Mouse (Mus musculus) ZHBTc4 (cell line): ENCODE measurements around the gene Armc12.
A peak's percentile ranks its signal among the peaks of the same experiment; 100 is the strongest.

ENCODE experiments used
- DNase-seq: peaks from one replicate; pipeline ENCODE4 v3.0.0-alpha.2; 2011; ENCODE audit warnings: low read depth, low spot score

The Armc12 gene

GRCm38 (mm10) chr17:28530506-28530905, at the start of gene Armc12:
Gene Armc12 (plus strand): TSS chr17:28530806.
- no peak for DNase-seq

DNA sequence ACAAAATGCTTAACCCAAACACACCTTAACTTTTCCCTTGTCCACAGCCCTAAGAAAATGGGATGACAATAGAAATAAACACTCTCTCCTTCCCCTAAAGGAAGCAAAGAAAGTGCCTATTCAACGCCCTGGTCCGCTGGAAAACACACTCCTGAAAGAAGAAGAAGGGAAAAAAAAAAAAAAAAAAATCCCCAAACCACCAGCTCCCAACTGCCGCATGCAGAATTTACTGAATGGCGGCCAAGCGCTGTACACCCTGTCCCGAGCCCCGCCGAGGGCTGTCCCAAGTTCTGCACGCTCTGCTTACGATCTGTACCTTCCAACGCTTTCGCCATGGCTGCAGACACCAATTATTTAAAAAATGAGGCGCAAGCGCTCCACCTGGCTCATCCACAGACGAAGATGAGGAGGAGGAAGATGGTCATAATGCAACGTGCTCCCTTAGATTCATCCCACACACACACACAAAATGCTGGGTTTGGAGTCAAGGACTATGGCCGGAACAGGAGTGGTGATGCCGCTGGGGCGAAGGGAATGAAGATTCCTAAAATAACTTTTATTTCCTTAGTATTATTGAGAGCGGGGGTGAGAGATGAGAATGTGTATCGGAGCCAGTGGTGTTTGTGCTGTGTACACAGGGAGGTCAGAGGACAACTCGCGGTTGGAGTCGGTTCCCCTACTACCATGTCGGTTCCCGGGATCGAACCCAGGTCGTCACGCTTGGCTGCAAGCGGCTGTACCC, 45.7 kb upstream of the Armc12 start:
- peak; percentile 81 for DNase-seq

DNA sequence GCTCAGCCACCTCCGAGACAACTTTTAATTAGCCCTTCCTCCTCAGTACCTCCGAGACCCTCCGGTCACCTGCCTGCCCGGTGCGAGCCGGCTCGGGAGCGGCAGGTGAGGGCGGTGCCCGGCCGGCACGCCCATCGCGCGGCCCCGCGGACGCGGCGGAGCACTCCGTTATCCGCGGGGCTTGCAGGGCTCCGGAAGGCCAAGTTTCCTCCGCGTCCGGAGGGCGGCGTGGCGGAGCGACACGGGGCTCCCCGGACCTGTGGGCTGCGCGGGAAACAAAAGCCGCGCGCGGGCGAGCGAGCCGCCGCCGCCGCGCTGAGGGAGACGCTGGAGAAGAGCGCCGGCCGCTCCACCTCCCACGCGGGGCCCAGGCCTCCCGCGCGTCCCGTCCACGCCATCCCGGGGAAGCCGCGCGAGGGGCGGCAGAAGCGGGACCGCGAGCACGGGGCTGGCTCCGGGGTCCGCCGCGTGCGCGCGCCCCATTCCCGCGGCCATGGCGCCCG, 45.1 kb upstream of the Armc12 start:
- DNase-seq: peak; percentile 71

GRCm38 (mm10) chr17:28485977-28486400, 44.6 kb upstream of the Armc12 start:
- DNase-seq: peak; percentile 98

GRCm38 (mm10) chr17:28486720-28487119, 43.9 kb upstream of the Armc12 start:
- peak; percentile 84 for DNase-seq

DNA sequence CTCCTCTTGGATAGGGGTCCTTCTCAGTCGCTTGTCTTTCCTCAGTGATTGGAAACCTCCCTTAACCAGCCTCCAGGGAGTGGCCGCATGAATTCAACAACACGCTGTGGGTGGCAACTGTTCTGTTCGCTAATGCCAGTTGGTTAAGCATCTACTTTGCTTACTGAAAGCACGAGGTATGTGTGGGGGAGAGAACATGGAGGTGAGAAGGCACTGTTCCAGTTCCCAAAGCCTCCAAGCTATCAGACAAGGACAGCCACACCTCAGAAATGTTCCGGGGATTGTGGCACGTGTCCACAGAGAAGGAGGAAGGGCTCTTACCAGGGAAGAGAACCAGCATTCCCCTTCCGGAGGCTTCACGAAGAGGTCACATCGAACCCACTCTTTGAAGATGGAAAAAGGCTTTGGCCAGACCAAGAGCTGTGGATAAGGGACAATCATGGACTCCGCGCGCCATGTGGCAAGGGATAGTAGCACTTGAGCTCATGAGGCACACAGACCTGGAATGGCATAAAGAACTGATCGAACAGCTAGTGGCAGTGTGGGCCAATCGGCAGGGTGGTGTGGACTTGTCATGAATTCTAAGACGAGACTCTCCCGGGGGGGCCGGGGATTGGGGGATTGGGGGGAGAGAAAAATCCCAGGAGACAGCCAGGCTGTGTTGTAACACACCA, 42.9 kb upstream of the Armc12 start:
- DNase-seq: peak; percentile 53

GRCm38 (mm10) chr17:28488258-28489013, 42.2 kb upstream of the Armc12 start:
- DNase-seq: peak; percentile 74

GRCm38 (mm10) chr17:28491035-28491770, 39.4 kb upstream of the Armc12 start:
- DNase-seq: no peak

GRCm38 (mm10) chr17:28495832-28496231, 34.8 kb upstream of the Armc12 start:
- DNase-seq: no peak

GRCm38 (mm10) chr17:28499190-28499589, 31.4 kb upstream of the Armc12 start:
- peak; percentile 38 for DNase-seq

GRCm38 (mm10) chr17:28500465-28500864, 30.1 kb upstream of the Armc12 start:
- peak; percentile 66 for DNase-seq

DNA sequence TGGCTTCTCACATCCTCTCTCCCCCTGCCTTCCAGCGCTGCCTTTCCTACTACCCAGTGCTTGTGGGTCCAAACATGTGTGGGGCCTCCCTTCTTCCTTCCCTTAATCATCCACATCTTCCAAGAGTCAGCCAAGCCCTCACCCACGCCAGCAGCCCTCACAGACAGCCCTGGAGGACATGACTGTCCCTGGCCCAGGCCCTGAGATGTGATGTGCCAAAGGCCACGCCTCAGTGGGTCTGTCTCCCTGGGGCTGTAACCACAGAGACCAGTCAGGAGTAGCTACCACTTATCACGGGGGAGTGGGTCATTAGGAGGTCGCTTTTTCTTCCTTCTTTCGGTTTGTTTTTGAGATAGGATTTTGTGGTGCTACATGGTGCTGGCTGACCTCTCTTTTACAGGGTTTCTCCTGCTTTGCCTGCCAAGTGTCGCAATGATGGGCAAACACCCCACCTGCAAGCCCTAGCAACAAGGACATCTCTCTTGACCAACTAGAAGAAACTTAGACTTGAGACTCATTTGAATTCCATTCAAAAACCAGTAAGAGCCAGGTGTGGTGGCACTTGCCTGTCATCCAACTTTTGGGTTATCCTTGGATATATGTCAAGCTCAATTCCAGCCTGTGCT, 28.3 kb upstream of the Armc12 start:
- no peak for DNase-seq

GRCm38 (mm10) chr17:28504182-28504581, 26.4 kb upstream of the Armc12 start:
- DNase-seq: no peak

DNA sequence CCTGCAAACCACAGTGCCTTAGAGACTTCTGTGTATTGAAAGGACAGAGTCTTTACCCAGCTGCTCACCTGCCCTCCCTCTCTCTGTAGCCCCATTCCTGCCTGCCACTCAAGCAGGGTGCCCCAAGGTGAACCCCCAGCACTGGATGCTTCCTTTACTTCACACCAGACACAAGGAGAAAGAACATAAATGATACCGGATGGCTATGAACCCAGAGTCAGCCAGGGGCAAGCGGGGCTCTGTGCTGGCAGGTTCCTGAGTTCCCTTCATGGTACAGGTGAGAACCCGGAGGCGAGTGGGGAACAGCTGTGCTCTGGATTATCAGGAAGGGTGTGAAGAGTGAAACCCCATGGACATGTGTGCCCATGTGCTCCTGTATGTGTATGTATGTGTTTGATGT, 25.0 kb upstream of the Armc12 start:
- DNase-seq: no peak

DNA sequence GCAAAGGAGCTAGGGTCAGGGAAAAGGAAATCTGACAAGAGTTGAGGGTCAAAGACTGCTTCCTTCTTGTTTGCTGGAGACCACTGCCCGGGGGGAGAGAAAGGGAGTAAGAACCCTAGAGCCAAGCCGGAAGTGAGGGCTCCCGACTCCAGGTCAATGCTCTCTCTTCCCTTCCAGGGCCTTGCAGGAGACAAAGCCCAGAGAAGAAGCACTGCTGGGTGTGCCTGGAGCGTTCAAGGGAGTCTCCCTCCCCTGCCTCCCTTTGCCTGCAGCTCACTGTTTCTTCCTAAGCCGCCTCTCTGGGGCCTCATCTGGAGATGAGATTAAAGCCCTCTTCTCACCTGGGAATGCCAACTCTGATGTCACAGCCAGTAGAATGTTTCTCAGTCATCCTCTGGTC, 23.7 kb upstream of the Armc12 start:
- peak; percentile 58 for DNase-seq

DNA sequence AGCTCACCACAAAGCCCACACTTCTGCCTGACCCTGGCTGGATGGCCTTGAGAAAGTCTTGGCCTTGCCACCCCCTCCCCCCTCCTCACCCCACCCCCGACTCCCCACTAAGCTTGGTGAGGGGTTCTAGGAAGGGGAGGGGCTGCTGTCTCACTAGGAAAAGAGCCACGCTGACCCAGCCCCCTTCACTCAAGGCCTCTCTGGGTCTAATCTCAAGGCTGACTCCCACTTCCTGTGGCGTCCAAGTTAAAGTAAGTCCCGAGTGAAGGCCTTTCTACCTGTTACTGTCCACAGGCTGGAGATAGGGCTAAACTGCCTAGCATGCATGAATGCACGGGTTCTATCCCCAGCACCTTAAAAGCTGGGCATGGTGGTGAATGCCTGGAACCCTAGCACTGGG, 23.1 kb upstream of the Armc12 start:
- peak; percentile 28 for DNase-seq

GRCm38 (mm10) chr17:28510445-28511342, 19.9 kb upstream of the Armc12 start:
- no peak for DNase-seq

- no peak for DNase-seq
Measured at GRCm38 (mm10) chr17:28511616-28512541, 18.7 kb upstream of the Armc12 start.

DNA sequence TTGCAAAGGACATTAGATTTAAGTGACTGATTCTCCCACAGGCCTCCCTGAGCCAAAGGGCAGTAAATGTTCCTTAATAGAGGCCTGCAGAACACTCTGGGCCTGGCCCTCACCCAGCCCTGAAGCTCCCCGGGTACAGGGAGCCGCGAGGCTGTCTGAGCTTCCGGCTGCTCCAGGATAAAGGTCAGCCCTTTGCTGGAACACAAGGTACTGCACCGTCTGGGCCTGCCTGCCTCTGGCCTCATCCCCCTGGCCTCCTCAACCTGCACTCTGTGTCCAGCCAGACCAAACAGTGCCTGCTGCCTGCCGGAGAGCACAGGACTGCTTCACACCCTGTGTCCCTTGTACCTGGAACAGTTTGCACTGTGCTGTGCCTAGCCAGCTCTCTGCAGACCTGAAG, 17.9 kb upstream of the Armc12 start:
- no peak for DNase-seq
